Mouse (Mus musculus): ENCODE data around the gene Atf4. TPM values are rescaled to one million over a fixed set of nuclear protein-coding genes. Genes with fewer than 3 reads are reported as not detected.

Gene Atf4
- total and polyA plus RNA-seq, 2 experiments from 2014 or later, result 107 to 151 TPM

- peak within 1 kb of the TSS; percentile 78; the same call in 1 of the 2 replicates for H3K27ac ChIP-seq (ENCODE audit: low read depth, low read length)
- no peaks in the 10 kb centered on the region for H3K27me3 ChIP-seq (ENCODE audit: insufficient read depth, low read length)
- H3K36me3 ChIP-seq (ENCODE audit: insufficient read depth, low read length), result peaks cover 24% of the 10 kb centered on the region
- H3K9me3 ChIP-seq (ENCODE audit: low read length), result no peaks in the 10 kb centered on the region
- TF ChIP-seq CTCF (IDR thresholded peaks at IDR 0.05), result no peak
- peaks cover 5% of the 10 kb centered on the region; the same call in 1 of the 2 replicates for H3K4me1 ChIP-seq (ENCODE audit: insufficient read depth, low read length)
- WGBS, result 94% methylated on average over 9 of the region's 9 CpGs
- H3K9ac ChIP-seq (replicated peaks; ENCODE audit: low read length, poor library complexity, severe bottlenecking), result peak within 1 kb of the TSS; percentile 77; the same call in 1 of the 2 replicates
- ATAC-seq (ENCODE audit: low FRiP score) (no peak), DNase-seq (ENCODE audit: low spot score) (no peak)
- peak within 1 kb of the TSS; percentile 83 for H3K4me3 ChIP-seq (ENCODE audit: low read depth, low read length)
- H3K4me2 ChIP-seq (ENCODE audit: low read depth, low read length, poor library complexity, severe bottlenecking), result peak within 1 kb of the TSS; percentile 92
Observed at GRCm38 (mm10) chr15:80235535-80235934, 19.4 kb upstream of the Atf4 start, which contains the start of gene AC140267.1. Gene AC140267.1, plus strand, starts transcription at chr15:80235835.

- WGBS, result 97% methylated on average over 12 of the region's 12 CpGs
- no peaks in the 10 kb centered on the region for H3K27me3 ChIP-seq (ENCODE audit: insufficient read depth, low read length)
- H3K36me3 ChIP-seq (ENCODE audit: insufficient read depth, low read length), result peaks cover 53% of the 10 kb centered on the region
- no peak overlapping the region for H3K27ac ChIP-seq (ENCODE audit: low read depth, low read length)
- DNase-seq (ENCODE audit: low spot score) (no peak), ATAC-seq (ENCODE audit: low FRiP score) (no peak)
- no peaks in the 10 kb centered on the region for H3K4me1 ChIP-seq (ENCODE audit: insufficient read depth, low read length)
- no peaks in the 10 kb centered on the region for H3K9me3 ChIP-seq (ENCODE audit: low read length)
- TF ChIP-seq CTCF (IDR thresholded peaks at IDR 0.05), result no peak
- no peak overlapping the region for H3K9ac ChIP-seq (replicated peaks; ENCODE audit: low read length, poor library complexity, severe bottlenecking)
- H3K4me3 ChIP-seq (ENCODE audit: low read depth, low read length), result no peak overlapping the region
- H3K4me2 ChIP-seq (ENCODE audit: low read depth, low read length, poor library complexity, severe bottlenecking), result no peak overlapping the region
Observed at GRCm38 (mm10) chr15:80248135-80248534, 6.8 kb upstream of the Atf4 start.

GRCm38 (mm10) chr15:80248596-80248995, 6.4 kb upstream of the Atf4 start:
- no peak overlapping the region for H3K27ac ChIP-seq (ENCODE audit: low read depth, low read length)
- no peaks in the 10 kb centered on the region for H3K4me1 ChIP-seq (ENCODE audit: insufficient read depth, low read length)
- no peak for ATAC-seq (ENCODE audit: low FRiP score)
- H3K9ac ChIP-seq (replicated peaks; ENCODE audit: low read length, poor library complexity, severe bottlenecking), result no peak overlapping the region
- no peak overlapping the region for H3K4me2 ChIP-seq (ENCODE audit: low read depth, low read length, poor library complexity, severe bottlenecking)
- TF ChIP-seq CTCF (IDR thresholded peaks at IDR 0.05), result no peak
- H3K4me3 ChIP-seq (ENCODE audit: low read depth, low read length), result no peak overlapping the region
- no peak for DNase-seq (ENCODE audit: low spot score)
- peaks cover 50% of the 10 kb centered on the region for H3K36me3 ChIP-seq (ENCODE audit: insufficient read depth, low read length)
- H3K9me3 ChIP-seq (ENCODE audit: low read length), result no peaks in the 10 kb centered on the region
- no peaks in the 10 kb centered on the region for H3K27me3 ChIP-seq (ENCODE audit: insufficient read depth, low read length)
- 100% methylated on average over 1 of the region's 1 CpGs for WGBS

- ATAC-seq (ENCODE audit: low FRiP score) (no peak), DNase-seq (ENCODE audit: low spot score) (no peak)
- no peak for TF ChIP-seq CTCF (IDR thresholded peaks at IDR 0.05)
- no peak overlapping the region for H3K4me2 ChIP-seq (ENCODE audit: low read depth, low read length, poor library complexity, severe bottlenecking)
- H3K27ac ChIP-seq (ENCODE audit: low read depth, low read length), result no peak overlapping the region
- WGBS, result 92% methylated on average over 10 of the region's 10 CpGs
- H3K9me3 ChIP-seq (ENCODE audit: low read length), result no peaks in the 10 kb centered on the region
- H3K4me1 ChIP-seq (ENCODE audit: insufficient read depth, low read length), result no peaks in the 10 kb centered on the region
- H3K4me3 ChIP-seq (ENCODE audit: low read depth, low read length), result no peak overlapping the region
- H3K36me3 ChIP-seq (ENCODE audit: insufficient read depth, low read length), result peaks cover 47% of the 10 kb centered on the region
- no peaks in the 10 kb centered on the region for H3K27me3 ChIP-seq (ENCODE audit: insufficient read depth, low read length)
- no peak overlapping the region for H3K9ac ChIP-seq (replicated peaks; ENCODE audit: low read length, poor library complexity, severe bottlenecking)
Observed at GRCm38 (mm10) chr15:80249672-80250071, 5.3 kb upstream of the Atf4 start.

- H3K4me1 ChIP-seq (ENCODE audit: insufficient read depth, low read length), result no peaks in the 10 kb centered on the region
- no peaks in the 10 kb centered on the region for H3K27me3 ChIP-seq (ENCODE audit: insufficient read depth, low read length)
- 92% methylated on average over 6 of the region's 6 CpGs for WGBS
- no peak overlapping the region for H3K27ac ChIP-seq (ENCODE audit: low read depth, low read length)
- H3K4me2 ChIP-seq (ENCODE audit: low read depth, low read length, poor library complexity, severe bottlenecking), result no peak overlapping the region
- DNase-seq (ENCODE audit: low spot score) (no peak), ATAC-seq (ENCODE audit: low FRiP score) (no peak)
- H3K4me3 ChIP-seq (ENCODE audit: low read depth, low read length), result no peak overlapping the region
- peaks cover 46% of the 10 kb centered on the region for H3K36me3 ChIP-seq (ENCODE audit: insufficient read depth, low read length)
- H3K9ac ChIP-seq (replicated peaks; ENCODE audit: low read length, poor library complexity, severe bottlenecking), result no peak overlapping the region
- TF ChIP-seq CTCF (IDR thresholded peaks at IDR 0.05), result no peak
- H3K9me3 ChIP-seq (ENCODE audit: low read length), result no peaks in the 10 kb centered on the region
Observed at GRCm38 (mm10) chr15:80250586-80250985, 4.4 kb upstream of the Atf4 start.

GRCm38 (mm10) chr15:80253530-80253929, 1.5 kb upstream of the Atf4 start:
- no peak for TF ChIP-seq CTCF (IDR thresholded peaks at IDR 0.05)
- H3K9ac ChIP-seq (replicated peaks; ENCODE audit: low read length, poor library complexity, severe bottlenecking), result no peak overlapping the region
- peaks cover 51% of the 10 kb centered on the region for H3K36me3 ChIP-seq (ENCODE audit: insufficient read depth, low read length)
- DNase-seq (ENCODE audit: low spot score), result no peak
- H3K4me2 ChIP-seq (ENCODE audit: low read depth, low read length, poor library complexity, severe bottlenecking), result no peak overlapping the region
- peak overlapping the region; percentile 99; the same call in 1 of the 2 replicates for H3K27ac ChIP-seq (ENCODE audit: low read depth, low read length)
- no peaks in the 10 kb centered on the region for H3K27me3 ChIP-seq (ENCODE audit: insufficient read depth, low read length)
- no peaks in the 10 kb centered on the region for H3K9me3 ChIP-seq (ENCODE audit: low read length)
- 56% methylated on average over 2 of the region's 2 CpGs for WGBS
- H3K4me3 ChIP-seq (ENCODE audit: low read depth, low read length), result no peak overlapping the region
- no peak for ATAC-seq (ENCODE audit: low FRiP score)
- H3K4me1 ChIP-seq (ENCODE audit: insufficient read depth, low read length), result peaks cover 6% of the 10 kb centered on the region; the same call in 1 of the 2 replicates

All from midbrain, postnatal 0 days (tissue).